Mouse (Mus musculus): Measurements from ENCODE around the gene Tmem151b.

DNA sequence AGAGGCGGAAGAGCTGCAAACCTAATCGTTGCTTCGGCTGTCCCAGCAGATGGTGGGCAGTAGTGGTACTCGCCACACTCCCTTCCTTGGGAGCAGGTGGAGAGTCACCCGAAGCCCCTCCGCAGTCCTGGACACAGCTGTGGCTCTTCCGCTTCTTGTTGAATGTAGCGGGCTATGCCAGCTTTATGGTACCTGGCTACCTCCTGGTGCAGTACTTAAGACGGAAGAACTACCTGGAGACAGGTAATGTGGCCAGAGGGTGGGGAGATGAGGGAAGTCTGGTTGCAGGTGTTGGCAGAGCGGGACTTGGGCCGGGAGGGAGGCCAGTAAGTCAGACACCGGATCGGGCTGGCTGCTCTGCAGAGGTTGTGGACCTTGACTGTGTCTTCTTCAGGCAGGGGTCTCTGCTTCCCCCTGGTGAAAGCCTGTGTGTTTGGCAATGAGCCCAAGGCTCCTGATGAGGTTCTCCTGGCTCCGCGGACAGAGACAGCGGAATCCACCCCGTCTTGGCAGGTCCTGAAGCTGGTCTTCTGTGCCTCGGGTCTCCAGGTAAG, 15.1 kb upstream of the Tmem151b start:
- no peak for TF ChIP-seq POLR2A (IDR thresholded peaks at IDR 0.05; ENCODE audit: low read depth, low read length)
- no peak for TF ChIP-seq CTCF (IDR thresholded peaks at IDR 0.05; ENCODE audit: borderline replicate concordance, insufficient read depth, low read length)
